Mouse (Mus musculus) T-helper 17 cell (primary cell): ENCODE data around the gene Nmt1.

Experiments used
- in situ Hi-C, 2 experiments: fragments of 300-600 bp; cut with MboI, MseI; formaldehyde crosslinking; loops; 1 replicate in 1 of 2; 2 replicates in 1 of 2; pipeline ENCODE4 v1.15.1; 2025; ENCODE audit warnings: high pct_unique_total_duplicates in 2 of 2

Nmt1 gene

GRCm38 (mm10) chr11:103103621-103104020, 75.6 kb downstream of the Nmt1 start:
- in situ Hi-C loops, result loop anchor here (5.0 to 25.0 kb wide), 5 partner anchors 34 to 859 kb away; partner anchors contain the start of genes Arf2 (in 1 of the 2) and Nsf (in 1 of the 2)

GRCm38 (mm10) chr11:103104469-103104868, 76.5 kb downstream of the Nmt1 start:
- in situ Hi-C loops, result loop anchor here (5.0 to 25.0 kb wide), 5 partner anchors 33 to 858 kb away; partner anchors contain the start of genes Arf2 (in 1 of the 2) and Nsf (in 1 of the 2)

- in situ Hi-C loops, result loop anchor here in 1 of 2 experiments (25.0 kb wide), 1 partner anchor 857 kb away; the partner anchor contains the start of genes Arf2 and Nsf
Measured at GRCm38 (mm10) chr11:103105180-103105725, 77.3 kb downstream of the Nmt1 start.

- in situ Hi-C loops, result loop anchor here in 1 of 2 experiments (25.0 kb wide), 1 partner anchor 856 kb away; the partner anchor contains the start of genes Arf2 and Nsf
Measured at GRCm38 (mm10) chr11:103105810-103106209, 77.8 kb downstream of the Nmt1 start.

- in situ Hi-C loops, result loop anchor here in 1 of 2 experiments (25.0 kb wide), 1 partner anchor 856 kb away; the partner anchor contains the start of genes Arf2 and Nsf
Measured at GRCm38 (mm10) chr11:103106386-103106785, 78.4 kb downstream of the Nmt1 start.

- in situ Hi-C loops, result loop anchor here in 1 of 2 experiments (25.0 kb wide), 1 partner anchor 851 kb away; the partner anchor contains the start of genes Arf2 and Nsf
Measured at GRCm38 (mm10) chr11:103111301-103111700, 83.3 kb downstream of the Nmt1 start.

- in situ Hi-C loops, result loop anchor here in 1 of 2 experiments (25.0 kb wide), 1 partner anchor 850 kb away; the partner anchor contains the start of genes Arf2 and Nsf
Measured at GRCm38 (mm10) chr11:103111881-103112551, 84.0 kb downstream of the Nmt1 start.

GRCm38 (mm10) chr11:103112552-103112912, 84.5 kb downstream of the Nmt1 start:
- in situ Hi-C loops, result loop anchor here in 1 of 2 experiments (25.0 kb wide), 1 partner anchor 850 kb away; the partner anchor contains the start of genes Arf2 and Nsf

GRCm38 (mm10) chr11:103113005-103113404, 85.0 kb downstream of the Nmt1 start:
- in situ Hi-C loops, result loop anchor here in 1 of 2 experiments (25.0 kb wide), 1 partner anchor 849 kb away; the partner anchor contains the start of genes Arf2 and Nsf

GRCm38 (mm10) chr11:103113771-103114170, 85.8 kb downstream of the Nmt1 start:
- in situ Hi-C loops, result loop anchor here in 1 of 2 experiments (25.0 kb wide), 1 partner anchor 849 kb away; the partner anchor contains the start of genes Arf2 and Nsf

- in situ Hi-C loops, result loop anchor here in 1 of 2 experiments (25.0 kb wide), 1 partner anchor 848 kb away; the partner anchor contains the start of genes Arf2 and Nsf
Measured at GRCm38 (mm10) chr11:103114270-103114943, 86.4 kb downstream of the Nmt1 start.

- in situ Hi-C loops, result loop anchor here in 1 of 2 experiments (25.0 kb wide), 1 partner anchor 847 kb away; the partner anchor contains the start of genes Arf2 and Nsf
Measured at GRCm38 (mm10) chr11:103115163-103116007, 87.4 kb downstream of the Nmt1 start.

- in situ Hi-C loops, result loop anchor here in 1 of 2 experiments (25.0 kb wide), 1 partner anchor 846 kb away; the partner anchor contains the start of genes Arf2 and Nsf
Measured at GRCm38 (mm10) chr11:103116008-103116818, 88.2 kb downstream of the Nmt1 start, which contains the start of gene Hexim1. Gene Hexim1 (plus strand): TSS chr11:103116231.

GRCm38 (mm10) chr11:103116959-103117590, 89.1 kb downstream of the Nmt1 start:
- in situ Hi-C loops, result loop anchor here in 1 of 2 experiments (25.0 kb wide), 1 partner anchor 845 kb away; the partner anchor contains the start of genes Arf2 and Nsf

GRCm38 (mm10) chr11:103117591-103118009, 89.6 kb downstream of the Nmt1 start:
- in situ Hi-C loops, result loop anchor here in 1 of 2 experiments (25.0 kb wide), 1 partner anchor 845 kb away; the partner anchor contains the start of genes Arf2 and Nsf
